Mouse (Mus musculus) lung, postnatal 0 days (tissue): ENCODE results near the gene Anxa5. TPM values are rescaled to one million over a fixed set of nuclear protein-coding genes. Genes with fewer than 3 reads are reported as not detected.

Experiments
- ATAC-seq: fragments of 200-750 bp; cut with Nextera tagmentation; 2 replicates; pipeline ENCODE4 v1.8.0; 2017; ENCODE audit warnings: moderate library complexity
- DNase-seq: peaks from one replicate; pipeline ENCODE4 v3.0.0-alpha.2; 2016; ENCODE audit warnings: low spot score
- H3K27ac ChIP-seq: fragments of 300-500 bp; sonication (generic); 2 replicates; pipeline ENCODE4 v1.5.1; 2014; ENCODE audit warnings: antibody characterized with exemption, mild to moderate bottlenecking, low read length, mixed read lengths
- H3K27me3 ChIP-seq: fragments of 300-500 bp; sonication (generic); replicated peaks from 2 replicates; pipeline ENCODE4 v1.6.1; 2014; ENCODE audit warnings: low read length, mixed read lengths; ENCODE audit not compliant: insufficient read depth
- H3K36me3 ChIP-seq: fragments of 300-500 bp; sonication (generic); 2 replicates; pipeline ENCODE4 v1.6.1; 2014; ENCODE audit warnings: low read length, mixed read lengths; ENCODE audit not compliant: insufficient read depth
- H3K4me1 ChIP-seq: fragments of 300-500 bp; sonication (generic); 2 replicates; pipeline ENCODE4 v1.6.1; 2014; ENCODE audit warnings: antibody characterized with exemption, low read depth, low read length, mixed read lengths; ENCODE audit not compliant: insufficient read depth
- H3K4me2 ChIP-seq: fragments of 300-500 bp; sonication (generic); replicated peaks from 2 replicates; pipeline ENCODE4 v1.6.1; 2014; ENCODE audit warnings: low read depth, mild to moderate bottlenecking, low read length, moderate library complexity, mixed read lengths
- H3K4me3 ChIP-seq: fragments of 300-500 bp; sonication (generic); 2 replicates; pipeline ENCODE4 v1.5.1; 2014; ENCODE audit warnings: low read depth, low read length
- H3K9ac ChIP-seq: fragments of 300-500 bp; sonication (generic); replicated peaks from 2 replicates; pipeline ENCODE4 v1.6.1; 2014; ENCODE audit warnings: low read depth, mild to moderate bottlenecking
- H3K9me3 ChIP-seq: fragments of 300-500 bp; sonication (generic); 2 replicates; pipeline ENCODE4 v1.6.1; 2016; ENCODE audit warnings: low read length, mixed read lengths
- CTCF ChIP-seq: IDR thresholded peaks from 2 replicates; pipeline ENCODE4 v1.5.1; 2016; ENCODE audit warnings: antibody characterized with exemption, mild to moderate bottlenecking
- EP300 ChIP-seq: IDR thresholded peaks from 2 replicates; pipeline ENCODE4 v1.6.1; 2016; ENCODE audit warnings: antibody characterized with exemption, mild to moderate bottlenecking, control low read depth
- WGBS: fragments of 180-500 bp; shearing (Covaris S2); extraction: QIAGEN DNeasy Blood & Tissue Kit; methylation state at CpG from one replicate; pipeline ENCODE4 v1.1.7; 2014; 5-methylcytosine and 5-hydroxymethylcytosine counted together
- polyA plus RNA-seq: library from polyadenylated mRNA; unstranded; fragments of >200 nt; fragmentation: Nextera tagmentation; extraction: Ambion mirVana; gene quantifications from 2 replicates; pipeline ENCODE4 v1.2.1, GENCODE M21; 2015

Gene Anxa5
- polyA plus RNA-seq, 1 experiment from 2014 or later: 449 TPM

GRCm38 (mm10) chr3:36446918-36447317, 28.8 kb downstream of the Anxa5 start:
- H3K4me2 ChIP-seq: no peak overlapping the region

GRCm38 (mm10) chr3:36446506-36446905, 29.2 kb downstream of the Anxa5 start:
- Histone ChIP-seq H3K27ac (no peak overlapping the region), H3K27me3 (no peaks in the 10 kb centered on the region), H3K4me3 (no peak overlapping the region), H3K4me2 (no peak overlapping the region), H3K9me3 (no peaks in the 10 kb centered on the region), H3K4me1 (peaks cover 5% of the 10 kb centered on the region; the same call in 1 of the 2 replicates), H3K9ac (no peak overlapping the region), H3K36me3 (peaks cover 12% of the 10 kb centered on the region; the same call in 1 of the 2 replicates)
- ATAC-seq: no peak
- TF ChIP-seq EP300 (no peak), CTCF (no peak)
- no peak for DNase-seq
- WGBS: 63% methylated on average over 5 of the region's 5 CpGs

More at GRCm38 (mm10) chr3:36446918-36447317, 28.8 kb downstream of the Anxa5 start:
- Histone ChIP-seq H3K4me3 (no peak overlapping the region), H3K9me3 (no peaks in the 10 kb centered on the region), H3K27ac (no peak overlapping the region), H3K27me3 (no peaks in the 10 kb centered on the region), H3K36me3 (peaks cover 14% of the 10 kb centered on the region; the same call in 1 of the 2 replicates), H3K4me1 (peaks cover 5% of the 10 kb centered on the region; the same call in 1 of the 2 replicates), H3K9ac (no peak overlapping the region)
- no peak for ATAC-seq
- WGBS: 27% methylated on average over 6 of the region's 6 CpGs
- DNase-seq: peak; percentile 46
- no peak for TF ChIP-seq CTCF
- no peak for TF ChIP-seq EP300

GRCm38 (mm10) chr3:36446041-36446440, 29.7 kb downstream of the Anxa5 start:
- H3K4me1 ChIP-seq: peaks cover 5% of the 10 kb centered on the region; the same call in 1 of the 2 replicates
- WGBS: 95% methylated on average over 3 of the region's 3 CpGs
- H3K27me3 ChIP-seq: no peaks in the 10 kb centered on the region
- TF ChIP-seq EP300 (no peak), CTCF (no peak)
- no peak overlapping the region for H3K9ac ChIP-seq
- no peak overlapping the region for H3K27ac ChIP-seq
- no peak for DNase-seq
- no peak overlapping the region for H3K4me2 ChIP-seq
- peaks cover 11% of the 10 kb centered on the region; the same call in 1 of the 2 replicates for H3K36me3 ChIP-seq
- H3K9me3 ChIP-seq: no peaks in the 10 kb centered on the region
- ATAC-seq: no peak
- no peak overlapping the region for H3K4me3 ChIP-seq

GRCm38 (mm10) chr3:36442426-36442825, 33.3 kb downstream of the Anxa5 start:
- H3K36me3 ChIP-seq: no peaks in the 10 kb centered on the region
- H3K9ac ChIP-seq: no peak overlapping the region
- TF ChIP-seq CTCF (peak; percentile 81), EP300 (no peak)
- H3K9me3 ChIP-seq: no peaks in the 10 kb centered on the region
- WGBS: 0% methylated on average over 2 of the region's 2 CpGs
- H3K4me1 ChIP-seq: no peaks in the 10 kb centered on the region
- H3K4me2 ChIP-seq: no peak overlapping the region
- no peak overlapping the region for H3K27ac ChIP-seq
- no peak overlapping the region for H3K4me3 ChIP-seq
- DNase-seq (peak; percentile 78), ATAC-seq (peak; percentile 30)
- H3K27me3 ChIP-seq: no peaks in the 10 kb centered on the region

- Histone ChIP-seq H3K27me3 (no peaks in the 10 kb centered on the region), H3K9ac (no peak overlapping the region), H3K4me1 (no peaks in the 10 kb centered on the region), H3K9me3 (no peaks in the 10 kb centered on the region), H3K27ac (no peak overlapping the region), H3K4me3 (no peak overlapping the region), H3K36me3 (no peaks in the 10 kb centered on the region), H3K4me2 (no peak overlapping the region)
- TF ChIP-seq CTCF: no peak
- peak; percentile 56; the same call in 1 of the 2 replicates for TF ChIP-seq EP300
- peak; percentile 68 for DNase-seq
- ATAC-seq: peak; percentile 79
- WGBS: 47% methylated on average over 4 of the region's 4 CpGs
Measured at GRCm38 (mm10) chr3:36440280-36440679, 35.4 kb downstream of the Anxa5 start.

- Histone ChIP-seq H3K9ac (no peak overlapping the region), H3K27ac (no peak overlapping the region), H3K27me3 (no peaks in the 10 kb centered on the region), H3K36me3 (no peaks in the 10 kb centered on the region), H3K4me1 (no peaks in the 10 kb centered on the region), H3K9me3 (no peaks in the 10 kb centered on the region), H3K4me3 (no peak overlapping the region), H3K4me2 (no peak overlapping the region)
- ATAC-seq (no peak), DNase-seq (no peak)
- TF ChIP-seq CTCF: no peak
- no peak for TF ChIP-seq EP300
- 84% methylated on average over 1 of the region's 1 CpGs for WGBS
Measured at GRCm38 (mm10) chr3:36430360-36430759, 45.3 kb downstream of the Anxa5 start.

GRCm38 (mm10) chr3:36427386-36427785, 48.3 kb downstream of the Anxa5 start:
- no peaks in the 10 kb centered on the region for H3K4me1 ChIP-seq
- no peak overlapping the region for H3K4me3 ChIP-seq
- no peaks in the 10 kb centered on the region for H3K36me3 ChIP-seq
- H3K27ac ChIP-seq: no peak overlapping the region
- no peak for ATAC-seq
- H3K9me3 ChIP-seq: no peaks in the 10 kb centered on the region
- no peak overlapping the region for H3K4me2 ChIP-seq
- 96% methylated on average over 8 of the region's 8 CpGs for WGBS
- TF ChIP-seq CTCF: no peak
- no peak overlapping the region for H3K9ac ChIP-seq
- H3K27me3 ChIP-seq: no peaks in the 10 kb centered on the region
- DNase-seq: no peak
